In genomic region chr11:85334778-85335177, GRCm38 (mm10) we compare ENCODE assay signal across 8 mouse cellular contexts. TPM values are rescaled to one million over a fixed set of nuclear protein-coding genes. Genes with fewer than 3 reads are reported as not detected.
DNase-seq lines count a peak whose midpoint lies in the region; ATAC-seq and TF ChIP-seq lines count a peak whose summit lies in the region.

No protein-coding gene starts in this region.

- no peaks in the 10 kb centered on the region for H3K4me1 ChIP-seq in intestine, postnatal 0 days (replicated peaks; ENCODE audit: control insufficient read depth, insufficient read depth, low read length)
- no peaks in the 10 kb centered on the region for H3K4me1 ChIP-seq in intestine, embryonic 15.5 days (replicated peaks)
- no peaks in the 10 kb centered on the region; the same call in 1 of the 2 replicates for H3K4me1 ChIP-seq in cortical plate, adult 2 months (ENCODE audit: control insufficient read depth, insufficient read depth, low read length)

- H3K36me3 ChIP-seq in intestine, postnatal 0 days (ENCODE audit: control insufficient read depth, insufficient read depth) = peaks cover 25% of the 10 kb centered on the region
- peaks cover 12% of the 10 kb centered on the region; the same call in 1 of the 2 replicates for H3K36me3 ChIP-seq in intestine, embryonic 15.5 days

- no peak for TF ChIP-seq POLR2A in cortical plate, adult 2 months (IDR thresholded peaks at IDR 0.05; ENCODE audit: extremely low read depth, insufficient read depth, low read length)

- ATAC-seq in intestine, postnatal 0 days = no peak
- no peak for ATAC-seq in intestine, embryonic 15.5 days

- 52% methylated on average over 4 of the region's 4 CpGs for WGBS in intestine, postnatal 0 days
- WGBS in intestine, embryonic 15.5 days = 41% methylated on average over 4 of the region's 4 CpGs

- no peak overlapping the region for H3K4me2 ChIP-seq in intestine, postnatal 0 days (replicated peaks; ENCODE audit: low read depth)
- H3K4me2 ChIP-seq in intestine, embryonic 15.5 days (replicated peaks) = no peak overlapping the region

- no peaks in the 10 kb centered on the region for H3K9me3 ChIP-seq in intestine, postnatal 0 days (ENCODE audit: control insufficient read depth)
- H3K9me3 ChIP-seq in intestine, embryonic 15.5 days = no peaks in the 10 kb centered on the region

- DNase-seq in B cell, adult 2 months = peak; percentile 35 to 45
- DNase-seq in adipocyte (ENCODE audit: low spot score) = peak; percentile 56
- DNase-seq in heart, postnatal 36 days = peak; percentile 37 to 55
- peak; percentile 47 to 53 for DNase-seq in lung, postnatal 4 days
- peak; percentile 74 for DNase-seq in thymus, postnatal 4 days

- H3K27ac ChIP-seq in intestine, postnatal 0 days (ENCODE audit: low read depth, low read length) = no peak overlapping the region
- no peak overlapping the region for H3K27ac ChIP-seq in intestine, embryonic 15.5 days
- no peak overlapping the region for H3K27ac ChIP-seq in cortical plate, adult 2 months (ENCODE audit: insufficient read depth, low read length)

- TF ChIP-seq CTCF in intestine, postnatal 0 days (IDR thresholded peaks at IDR 0.05; ENCODE audit: low read depth) = peak; percentile 82
- TF ChIP-seq CTCF in cortical plate, adult 2 months (IDR thresholded peaks at IDR 0.05; ENCODE audit: extremely low read depth, insufficient read depth, low read length) = peak; percentile 45

- H3K9ac ChIP-seq in intestine, postnatal 0 days (ENCODE audit: low read depth, low read length) = no peak overlapping the region
- H3K9ac ChIP-seq in intestine, embryonic 15.5 days = no peak overlapping the region

- intact Hi-C loops in heart, postnatal 36 days (cut with DNase I) = loop anchor here (2.0 to 5.0 kb wide), 2 partner anchors 64 to 152 kb away; no protein-coding TSS in a partner anchor

- no peak overlapping the region for H3K4me3 ChIP-seq in intestine, postnatal 0 days (ENCODE audit: low read depth, low read length)
- no peak overlapping the region for H3K4me3 ChIP-seq in intestine, embryonic 15.5 days (replicated peaks)
- no peak overlapping the region for H3K4me3 ChIP-seq in cortical plate, adult 2 months (ENCODE audit: insufficient read depth, low read length)

- H3K27me3 ChIP-seq in intestine, postnatal 0 days (replicated peaks; ENCODE audit: control insufficient read depth, insufficient read depth, low read length) = no peaks in the 10 kb centered on the region
- H3K27me3 ChIP-seq in intestine, embryonic 15.5 days (replicated peaks) = no peaks in the 10 kb centered on the region

RNA-seq across cellular contexts. Expression of gene Bcas3, which starts 18.2 kb away (rescaled TPM):
- 17.2 and 17.5 TPM in 2 replicates for polyA plus RNA-seq in intestine, postnatal 0 days (2015; fragmentation: Nextera tagmentation; extraction: Ambion mirVana)
- 13.4 and 14.7 TPM in 2 replicates for polyA plus RNA-seq in intestine, embryonic 15.5 days (2015; fragmentation: Nextera tagmentation; extraction: Ambion mirVana)
- polyA plus RNA-seq in cortical plate, adult 2 months (2012; rRNA removed) = 44.2 and 47.1 TPM in 2 replicates
- total RNA-seq in heart, postnatal 36 days (2021) = 10 to 100 TPM; 35.8 to 48.8 TPM

RNA-seq across cellular contexts. Expression of gene Ppm1d, which starts 23.7 kb away (rescaled TPM):
- 6.0 and 6.4 TPM in 2 replicates for polyA plus RNA-seq in intestine, postnatal 0 days (2015; fragmentation: Nextera tagmentation; extraction: Ambion mirVana)
- polyA plus RNA-seq in intestine, embryonic 15.5 days (2015; fragmentation: Nextera tagmentation; extraction: Ambion mirVana) = 13.2 and 13.8 TPM in 2 replicates
- polyA plus RNA-seq in cortical plate, adult 2 months (2012; rRNA removed) = 11.1 and 11.7 TPM in 2 replicates
- 10 to 100 TPM; 10.5 to 11.3 TPM for total RNA-seq in heart, postnatal 36 days (2021)
